Mouse (Mus musculus) adrenal gland, adult 8-10 months (tissue): ENCODE results near the gene Palld. TPM values are rescaled to one million over a fixed set of nuclear protein-coding genes. Genes with fewer than 3 reads are reported as not detected.
A peak's percentile ranks its signal among the peaks of the same experiment; 100 is the strongest.

Experiments used
- DNase-seq: peaks from one replicate; pipeline ENCODE4 v3.0.0; 2022
- total RNA-seq, 4 experiments: library from RNA; stranded (reverse); gene quantifications; 2 replicates each; pipeline ENCODE4 v1.2.4; 2022

Palld gene
- total RNA-seq, 4 experiments from 2014 or later, result 30.3 to 61.7 (median 47.0) TPM

GRCm38 (mm10) chr8:61488631-61489030 is 413.9 kb downstream of the Palld start:
- DNase-seq, result no peak

GRCm38 (mm10) chr8:61487597-61488156 is 414.8 kb downstream of the Palld start, which contains the start of gene Cbr4:
Gene Cbr4, plus strand, starts transcription at chr8:61487734.
- peak; percentile 86 for DNase-seq

- no peak for DNase-seq
These were observed 415.5 kb downstream of the Palld start for GRCm38 (mm10) chr8:61486923-61487529.

- no peak for DNase-seq
These were observed 422.1 kb downstream of the Palld start for GRCm38 (mm10) chr8:61480260-61480967.

GRCm38 (mm10) chr8:61479506-61480214 is 422.8 kb downstream of the Palld start:
- DNase-seq, result peak; percentile 22

- DNase-seq, result no peak
These were observed 423.7 kb downstream of the Palld start for GRCm38 (mm10) chr8:61478793-61479192.

- DNase-seq, result no peak
These were observed 424.3 kb downstream of the Palld start for GRCm38 (mm10) chr8:61478150-61478549.

GRCm38 (mm10) chr8:61476160-61476559 is 426.3 kb downstream of the Palld start:
- no peak for DNase-seq

- DNase-seq, result no peak
These were observed 427.2 kb downstream of the Palld start for GRCm38 (mm10) chr8:61475251-61475673.

- no peak for DNase-seq
These were observed 432.3 kb downstream of the Palld start for GRCm38 (mm10) chr8:61470213-61470612.

- DNase-seq, result no peak
These were observed 435.0 kb downstream of the Palld start for GRCm38 (mm10) chr8:61467553-61467815.

- no peak for DNase-seq
These were observed 435.6 kb downstream of the Palld start for GRCm38 (mm10) chr8:61466696-61467552.

- no peak for DNase-seq
These were observed 438.1 kb downstream of the Palld start for GRCm38 (mm10) chr8:61464393-61464792.

GRCm38 (mm10) chr8:61462221-61462620 is 440.3 kb downstream of the Palld start:
- no peak for DNase-seq

Other genes starting within 250 kb of the Palld start
- gene Ddx60, start 25.4 kb upstream of the Palld start, total RNA-seq, result 10 to 100 TPM in 1 of 4 experiments, 1 to 10 TPM in 3; 7.2 to 11.0 (median 8.8) TPM
- not detected for gene Anxa10, start 220.5 kb upstream of the Palld start, total RNA-seq